Mouse (Mus musculus) adrenal gland, adult (tissue): ENCODE data around the gene Gm13030.
"Not testable (repeated sequence)": the region's sequence is repeated elsewhere in the genome, so short reads cannot be mapped to it uniquely, and the experiment has no call there.

Experiments used
- DNase-seq, 2 experiments: peaks; one replicate each; pipeline ENCODE4 v3.0.0; 2022 to 2023; ENCODE audit warnings: low spot score in 1 of 2; ENCODE audit not compliant: inconsistent age in 2 of 2

Gene Gm13030

GRCm38 (mm10) chr4:138873864-138874263 lies at the start of gene Gm13030:
Gene Gm13030, minus strand, starts transcription at chr4:138873964.
- no peak for DNase-seq

- peak; percentile 92 to 98 for DNase-seq
Measured at GRCm38 (mm10) chr4:138922131-138922459, 48.3 kb upstream of the Gm13030 start.

- DNase-seq, result no peak
Measured at GRCm38 (mm10) chr4:138921254-138922130, 47.7 kb upstream of the Gm13030 start.

GRCm38 (mm10) chr4:138917282-138917681 lies 43.5 kb upstream of the Gm13030 start:
- DNase-seq, result no peak

- peak; percentile 96 to 98 for DNase-seq
Measured at GRCm38 (mm10) chr4:138913797-138914196, 40.0 kb upstream of the Gm13030 start, which contains the start of gene Otud3. Gene Otud3, minus strand, starts transcription at chr4:138913945.

- peak in 1 of 2 experiments; percentile 59 for DNase-seq
Measured at GRCm38 (mm10) chr4:138913141-138913787, 39.5 kb upstream of the Gm13030 start.

GRCm38 (mm10) chr4:138905624-138906337 lies 32.0 kb upstream of the Gm13030 start:
- DNase-seq, result peak in 1 of 2 experiments; percentile 55

- no peak for DNase-seq
Measured at GRCm38 (mm10) chr4:138899361-138899760, 25.6 kb upstream of the Gm13030 start.

GRCm38 (mm10) chr4:138893789-138894188 lies 20.0 kb upstream of the Gm13030 start:
- peak; percentile 65 to 67 for DNase-seq

GRCm38 (mm10) chr4:138892655-138893054 lies 18.9 kb upstream of the Gm13030 start:
- no peak for DNase-seq

- DNase-seq, result no peak
Measured at GRCm38 (mm10) chr4:138889635-138890034, 15.9 kb upstream of the Gm13030 start.

- DNase-seq, result no peak
Measured at GRCm38 (mm10) chr4:138889165-138889564, 15.4 kb upstream of the Gm13030 start.

- peak; percentile 82 to 95 for DNase-seq
Measured at GRCm38 (mm10) chr4:138884261-138884660, 10.5 kb upstream of the Gm13030 start.

- no peak for DNase-seq
Measured at GRCm38 (mm10) chr4:138882179-138882578, 8.4 kb upstream of the Gm13030 start.

GRCm38 (mm10) chr4:138880811-138881584 lies 7.2 kb upstream of the Gm13030 start:
- DNase-seq, result no peak

GRCm38 (mm10) chr4:138879808-138880207 lies 6.0 kb upstream of the Gm13030 start:
- DNase-seq, result no peak

- DNase-seq, result no peak
Measured at GRCm38 (mm10) chr4:138878783-138879182, 5.0 kb upstream of the Gm13030 start.

- peak; percentile 52 to 72 for DNase-seq
Measured at GRCm38 (mm10) chr4:138877731-138878130, 4.0 kb upstream of the Gm13030 start, which contains the start of gene Pla2g2e. Gene Pla2g2e, plus strand, starts transcription at chr4:138877942.

GRCm38 (mm10) chr4:138875986-138876385 lies 2.2 kb upstream of the Gm13030 start:
- no peak for DNase-seq

- DNase-seq, result not testable (repeated sequence)
Measured at GRCm38 (mm10) chr4:138875275-138875674, 1.5 kb upstream of the Gm13030 start.

- DNase-seq, result no peak
Measured at GRCm38 (mm10) chr4:138868666-138869065, 5.1 kb downstream of the Gm13030 start.
